Mouse (Mus musculus): Measurements from ENCODE around the gene Igfbp6. TPM values are rescaled to one million over a fixed set of nuclear protein-coding genes. Genes with fewer than 3 reads are reported as not detected.

Igfbp6 gene
- total and polyA plus RNA-seq, 3 experiments: 0.30 to 1.3 TPM; not detected in 1

GRCm38 (mm10) chr15:102179924-102180323 is 35.8 kb downstream of the Igfbp6 start:
- peaks cover 31% of the 10 kb centered on the region for H3K4me1 ChIP-seq (ENCODE audit: insufficient read depth, low read depth, low read length)
- peaks cover 5% of the 10 kb centered on the region for H3K36me3 ChIP-seq (replicated peaks)
- H3K9me3 ChIP-seq (replicated peaks): no peaks in the 10 kb centered on the region
- H3K4me3 ChIP-seq (ENCODE audit: low read depth, low read length): no peak overlapping the region
- peaks cover 11% of the 10 kb centered on the region; the same call in 1 of the 2 replicates for H3K27me3 ChIP-seq (ENCODE audit: insufficient read depth, low read length)
- TF ChIP-seq POLR2AphosphoS5 (IDR thresholded peaks at IDR 0.05; ENCODE audit: insufficient replicate concordance, low read depth, low read length) (no peak), TAL1 (conservative IDR thresholded peaks at IDR 0.05; ENCODE audit: low read depth, low read length) (no peak), GATA2 (IDR thresholded peaks at IDR 0.05; ENCODE audit: borderline replicate concordance, low read depth, low read length) (no peak), GATA1 (IDR thresholded peaks at IDR 0.05; ENCODE audit: borderline replicate concordance, low read length) (no peak), CTCF (IDR thresholded peaks at IDR 0.05; ENCODE audit: low read depth, low read length) (no peak)
- DNase-seq (ENCODE audit: low spot score): no peak
- ATAC-seq (ENCODE audit: extremely low read depth, insufficient number of reproducible peaks, low FRiP score, poor library complexity, severe bottlenecking): no peak

GRCm38 (mm10) chr15:102183076-102183475 is 38.9 kb downstream of the Igfbp6 start:
- no peak for TF ChIP-seq CTCF (IDR thresholded peaks at IDR 0.05; ENCODE audit: low read depth, low read length)
- TF ChIP-seq TAL1 (conservative IDR thresholded peaks at IDR 0.05; ENCODE audit: low read depth, low read length): no peak
- TF ChIP-seq GATA1 (IDR thresholded peaks at IDR 0.05; ENCODE audit: borderline replicate concordance, low read length): no peak
- no peak for TF ChIP-seq POLR2AphosphoS5 (IDR thresholded peaks at IDR 0.05; ENCODE audit: insufficient replicate concordance, low read depth, low read length)
- no peak for TF ChIP-seq GATA2 (IDR thresholded peaks at IDR 0.05; ENCODE audit: borderline replicate concordance, low read depth, low read length)
- Histone ChIP-seq H3K27me3 (ENCODE audit: insufficient read depth, low read length) (peaks cover 11% of the 10 kb centered on the region; the same call in 1 of the 2 replicates), H3K36me3 (replicated peaks) (peaks cover 5% of the 10 kb centered on the region), H3K4me1 (ENCODE audit: insufficient read depth, low read depth, low read length) (peaks cover 14% of the 10 kb centered on the region), H3K9me3 (replicated peaks) (no peaks in the 10 kb centered on the region), H3K4me3 (ENCODE audit: low read depth, low read length) (no peak overlapping the region)
- ATAC-seq (ENCODE audit: extremely low read depth, insufficient number of reproducible peaks, low FRiP score, poor library complexity, severe bottlenecking): no peak
- no peak for DNase-seq (ENCODE audit: low spot score)

GRCm38 (mm10) chr15:102186239-102186638 is 42.1 kb downstream of the Igfbp6 start:
- no peak for ATAC-seq (ENCODE audit: extremely low read depth, insufficient number of reproducible peaks, low FRiP score, poor library complexity, severe bottlenecking)
- no peak for TF ChIP-seq POLR2AphosphoS5 (IDR thresholded peaks at IDR 0.05; ENCODE audit: insufficient replicate concordance, low read depth, low read length)
- no peak for TF ChIP-seq GATA2 (IDR thresholded peaks at IDR 0.05; ENCODE audit: borderline replicate concordance, low read depth, low read length)
- TF ChIP-seq GATA1 (IDR thresholded peaks at IDR 0.05; ENCODE audit: borderline replicate concordance, low read length): no peak
- no peak for TF ChIP-seq CTCF (IDR thresholded peaks at IDR 0.05; ENCODE audit: low read depth, low read length)
- TF ChIP-seq TAL1 (conservative IDR thresholded peaks at IDR 0.05; ENCODE audit: low read depth, low read length): no peak
- Histone ChIP-seq H3K27me3 (ENCODE audit: insufficient read depth, low read length) (peaks cover 8% of the 10 kb centered on the region; the same call in 1 of the 2 replicates), H3K9me3 (replicated peaks) (no peaks in the 10 kb centered on the region), H3K4me3 (ENCODE audit: low read depth, low read length) (no peak overlapping the region), H3K4me1 (ENCODE audit: insufficient read depth, low read depth, low read length) (peaks cover 10% of the 10 kb centered on the region), H3K36me3 (replicated peaks) (no peaks in the 10 kb centered on the region)
- no peak for DNase-seq (ENCODE audit: low spot score)

- no peak for TF ChIP-seq GATA1 (IDR thresholded peaks at IDR 0.05; ENCODE audit: borderline replicate concordance, low read length)
- no peak for TF ChIP-seq POLR2AphosphoS5 (IDR thresholded peaks at IDR 0.05; ENCODE audit: insufficient replicate concordance, low read depth, low read length)
- no peak for TF ChIP-seq TAL1 (conservative IDR thresholded peaks at IDR 0.05; ENCODE audit: low read depth, low read length)
- TF ChIP-seq GATA2 (IDR thresholded peaks at IDR 0.05; ENCODE audit: borderline replicate concordance, low read depth, low read length): no peak
- TF ChIP-seq CTCF (IDR thresholded peaks at IDR 0.05; ENCODE audit: low read depth, low read length): no peak
- ATAC-seq (ENCODE audit: extremely low read depth, insufficient number of reproducible peaks, low FRiP score, poor library complexity, severe bottlenecking) (no peak), DNase-seq (ENCODE audit: low spot score) (no peak)
- Histone ChIP-seq H3K4me1 (ENCODE audit: insufficient read depth, low read depth, low read length) (peaks cover 25% of the 10 kb centered on the region), H3K36me3 (replicated peaks) (no peaks in the 10 kb centered on the region), H3K9me3 (replicated peaks) (no peaks in the 10 kb centered on the region), H3K27me3 (ENCODE audit: insufficient read depth, low read length) (peaks cover 19% of the 10 kb centered on the region), H3K4me3 (ENCODE audit: low read depth, low read length) (no peak overlapping the region)
Observed at GRCm38 (mm10) chr15:102188096-102188495, 43.9 kb downstream of the Igfbp6 start.

- Histone ChIP-seq H3K27me3 (ENCODE audit: insufficient read depth, low read length) (peaks cover 19% of the 10 kb centered on the region), H3K36me3 (replicated peaks) (no peaks in the 10 kb centered on the region), H3K4me3 (ENCODE audit: low read depth, low read length) (no peak overlapping the region), H3K4me1 (ENCODE audit: insufficient read depth, low read depth, low read length) (peaks cover 27% of the 10 kb centered on the region), H3K9me3 (replicated peaks) (no peaks in the 10 kb centered on the region)
- no peak for DNase-seq (ENCODE audit: low spot score)
- no peak for ATAC-seq (ENCODE audit: extremely low read depth, insufficient number of reproducible peaks, low FRiP score, poor library complexity, severe bottlenecking)
- TF ChIP-seq GATA1 (IDR thresholded peaks at IDR 0.05; ENCODE audit: borderline replicate concordance, low read length) (no peak), GATA2 (IDR thresholded peaks at IDR 0.05; ENCODE audit: borderline replicate concordance, low read depth, low read length) (no peak), TAL1 (conservative IDR thresholded peaks at IDR 0.05; ENCODE audit: low read depth, low read length) (no peak)
Observed at GRCm38 (mm10) chr15:102188883-102189282, 44.7 kb downstream of the Igfbp6 start.

GRCm38 (mm10) chr15:102191699-102192098 is 47.5 kb downstream of the Igfbp6 start:
- TF ChIP-seq TAL1 (conservative IDR thresholded peaks at IDR 0.05; ENCODE audit: low read depth, low read length): no peak
- no peak for TF ChIP-seq GATA2 (IDR thresholded peaks at IDR 0.05; ENCODE audit: borderline replicate concordance, low read depth, low read length)
- TF ChIP-seq CTCF (IDR thresholded peaks at IDR 0.05; ENCODE audit: low read depth, low read length): no peak
- no peak for TF ChIP-seq GATA1 (IDR thresholded peaks at IDR 0.05; ENCODE audit: borderline replicate concordance, low read length)
- TF ChIP-seq POLR2AphosphoS5 (IDR thresholded peaks at IDR 0.05; ENCODE audit: insufficient replicate concordance, low read depth, low read length): no peak
- DNase-seq (ENCODE audit: low spot score): no peak
- no peak overlapping the region for H3K4me3 ChIP-seq (ENCODE audit: low read depth, low read length)
- H3K27me3 ChIP-seq (ENCODE audit: insufficient read depth, low read length): peaks cover 19% of the 10 kb centered on the region
- ATAC-seq (ENCODE audit: extremely low read depth, insufficient number of reproducible peaks, low FRiP score, poor library complexity, severe bottlenecking): no peak
- H3K4me1 ChIP-seq (ENCODE audit: insufficient read depth, low read depth, low read length): peaks cover 47% of the 10 kb centered on the region
- H3K36me3 ChIP-seq (replicated peaks): peaks cover 2% of the 10 kb centered on the region
- no peaks in the 10 kb centered on the region for H3K9me3 ChIP-seq (replicated peaks)

Measured in G1E (cell line).